Mouse (Mus musculus) brain, embryonic 14.5 days (tissue): ENCODE results near the gene Vars2.

Experiments
- CTCF ChIP-seq: fragments of 200-500 bp; IDR thresholded peaks from 2 replicates; pipeline ENCODE4 v1.5.1; 2012; ENCODE audit warnings: inconsistent platforms, mild to moderate bottlenecking, moderate library complexity, borderline replicate concordance; ENCODE audit not compliant: insufficient read depth, insufficient read length; ENCODE audit errors: extremely low read depth
- POLR2A ChIP-seq: fragments of 200-500 bp; IDR thresholded peaks from 2 replicates; pipeline ENCODE4 v1.6.1; 2012; ENCODE audit warnings: mild to moderate bottlenecking, inconsistent platforms, borderline replicate concordance; ENCODE audit not compliant: poor library complexity, insufficient read depth, insufficient read length, severe bottlenecking; ENCODE audit errors: extremely low read depth

DNA sequence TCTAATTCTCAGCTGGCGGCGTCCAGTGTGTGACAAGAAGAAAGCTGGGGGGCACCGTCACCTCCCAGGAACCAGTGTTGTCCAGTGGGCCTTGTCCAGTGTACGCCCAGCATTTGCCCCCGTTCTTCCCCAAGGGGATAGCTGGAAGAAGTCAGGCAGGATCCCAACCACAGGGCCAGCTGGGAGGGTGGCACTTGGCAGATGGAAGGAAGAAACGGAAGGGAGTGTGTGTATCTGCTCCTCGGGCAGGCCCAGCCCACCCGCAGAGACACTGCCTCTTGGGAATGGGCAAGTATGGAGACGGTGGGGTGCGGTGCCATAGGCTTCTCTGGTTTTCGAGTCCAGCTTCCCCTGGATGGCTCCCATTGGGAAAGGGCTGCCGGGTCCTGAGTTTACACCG, 14.6 kb upstream of the Vars2 start:
- no peak for TF ChIP-seq POLR2A
- no peak for TF ChIP-seq CTCF
